Mouse (Mus musculus) bone marrow, adult 2 months (tissue): Measurements from ENCODE around the gene Sass6.

Experiments used
- CTCF ChIP-seq: fragments of 200-500 bp; IDR thresholded peaks from 2 replicates; pipeline ENCODE4 v1.5.1; 2011; ENCODE audit warnings: low read length, control low read depth; ENCODE audit not compliant: control insufficient read depth, insufficient read depth
- POLR2A ChIP-seq: fragments of 200-500 bp; IDR thresholded peaks from 2 replicates; pipeline ENCODE4 v1.6.1; 2011; ENCODE audit warnings: low read depth, mild to moderate bottlenecking, control low read depth, low read length, borderline replicate concordance; ENCODE audit not compliant: control insufficient read depth

DNA sequence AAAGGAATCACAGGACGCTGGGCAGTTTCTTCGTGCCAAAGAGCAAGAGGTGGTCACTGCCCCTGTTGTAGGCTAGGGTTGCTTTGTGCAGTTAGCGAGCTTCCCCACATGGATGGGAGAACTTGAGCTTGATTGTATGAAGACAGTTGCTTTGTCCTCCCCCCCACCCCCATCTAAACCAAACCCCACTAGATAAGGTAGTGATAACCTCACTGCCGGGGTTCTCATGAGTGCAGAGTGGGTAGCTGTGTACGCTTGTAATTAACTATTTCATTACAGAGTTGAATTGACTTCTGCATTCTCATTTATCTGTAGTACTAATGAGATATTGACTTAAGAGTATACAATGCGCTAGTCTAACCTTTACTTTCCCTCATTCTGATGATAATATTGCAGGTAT lies 24.1 kb downstream of the Sass6 start:
- TF ChIP-seq POLR2A (no peak), CTCF (no peak)
